Mouse (Mus musculus) layer of hippocampus, postnatal 25 days (tissue): ENCODE data around the gene Swi5. TPM values are rescaled to one million over a fixed set of nuclear protein-coding genes. Genes with fewer than 3 reads are reported as not detected.

ENCODE experiments used
- DNase-seq, 2 experiments: peaks; one replicate each; pipeline ENCODE4 v3.0.0; 2022; ENCODE audit warnings: mixed read lengths in 2 of 2, low spot score in 1 of 2; ENCODE audit errors: extremely low spot score in 1 of 2
- microRNA-seq, 2 experiments: library from miRNA; unstranded; fragments of <30 nt; microRNA quantifications; one replicate each; pipeline ENCODE4 v1.2.0; 2021
- total RNA-seq, 2 experiments: library from RNA; stranded (reverse); gene quantifications; 2 replicates each; pipeline ENCODE4 v1.2.3; 2021

Gene Swi5
- total RNA-seq, 2 experiments from 2014 or later, result 206 to 208 TPM

DNA sequence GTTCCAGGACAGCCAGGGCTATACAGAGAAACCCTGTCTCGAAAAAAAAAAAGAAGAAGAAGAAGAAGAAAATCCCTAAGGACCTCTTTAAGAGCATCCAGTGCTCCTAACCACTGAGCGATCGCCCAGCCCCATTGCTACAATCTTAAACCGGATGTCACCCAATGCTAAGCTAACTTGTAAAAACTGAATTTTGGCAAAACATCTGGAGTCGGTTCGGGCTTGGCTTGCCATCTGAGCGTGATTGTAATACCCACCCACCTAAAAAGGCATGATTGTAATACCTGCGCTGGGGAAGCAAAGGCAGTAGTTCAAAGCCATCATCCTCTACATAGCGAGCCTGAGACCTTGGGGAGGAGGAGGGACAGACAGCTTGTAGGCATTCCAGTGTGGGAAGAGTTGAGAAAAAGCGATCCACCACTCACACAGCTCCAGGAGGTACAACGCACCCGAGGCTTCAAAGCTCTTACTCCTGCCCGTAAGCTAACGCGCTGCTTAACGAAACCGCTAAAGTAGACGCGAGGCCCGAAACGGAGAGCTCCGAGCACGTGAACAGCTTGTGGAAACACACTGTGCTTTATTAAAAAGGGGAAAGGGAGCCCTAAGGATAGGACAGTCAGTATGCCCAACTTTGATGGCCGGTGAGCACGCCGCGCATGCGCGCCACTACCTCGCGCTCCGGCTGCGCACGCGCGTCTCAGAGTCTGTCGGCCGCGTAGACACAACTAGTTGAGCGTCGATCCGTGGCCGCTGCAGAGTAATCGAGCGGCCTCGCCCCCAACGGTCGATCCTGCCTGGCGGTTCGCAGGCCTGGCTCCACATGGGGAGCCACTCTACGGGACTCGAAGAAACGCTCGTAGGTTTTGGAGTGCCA, 51.8 kb downstream of the Swi5 start, which contains the start of gene Pomt1:
Pomt1 (plus strand) TSS at position 705 of the 874 bp plus-strand sequence.
- peak; percentile 73 to 85 for DNase-seq

DNA sequence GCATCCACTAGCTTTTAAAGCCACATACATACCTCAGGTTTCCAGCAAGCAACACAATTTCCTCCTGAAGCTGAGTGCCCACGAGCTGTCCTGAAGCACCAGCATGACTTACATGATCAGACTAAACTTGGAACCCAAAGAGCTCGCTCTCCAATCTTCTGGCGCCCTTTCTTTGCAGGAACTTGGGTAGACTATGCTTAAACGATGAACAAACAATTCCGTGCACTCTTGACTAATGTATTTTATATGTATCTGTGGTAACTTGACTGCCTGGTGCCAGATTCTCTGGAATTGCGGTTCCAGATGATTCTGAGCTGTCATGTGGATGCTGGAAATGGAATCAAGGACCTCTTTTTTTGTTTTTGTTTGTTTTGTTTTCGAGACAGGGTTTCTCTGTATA, 52.4 kb downstream of the Swi5 start:
- DNase-seq, result no peak

Small RNA genes lying within 50 kb of the gene (microRNA-seq; reads per million reads assigned to microRNA genes)
- gene Gm23363 (0.40 to 0.74 reads per million in 2 experiments), gene Mir199b (0.20 to 0.37 reads per million in 2 experiments)

Other genes starting within 250 kb of the Swi5 start
- 1 to 10 TPM; 3.2 to 6.3 TPM for gene Fam78a, start 203.2 kb downstream of the Swi5 start, total RNA-seq
- gene Plpp7, start 192.5 kb downstream of the Swi5 start, total RNA-seq, result 10 to 100 TPM; 23.7 to 24.4 TPM
- gene Prrc2b, start 137.0 kb downstream of the Swi5 start, total RNA-seq, result 100 to 1,000 TPM; 248 to 275 TPM
- 10 to 100 TPM; 21.4 to 25.2 TPM for gene Pomt1, start 51.5 kb downstream of the Swi5 start, total RNA-seq
- 10 to 100 TPM; 52.8 to 60.0 TPM for gene Uck1, start 27.9 kb downstream of the Swi5 start, total RNA-seq
- 10 to 100 TPM; 81.4 to 89.9 TPM for gene Golga2, start 691 bp downstream of the Swi5 start, total RNA-seq
- 10 to 100 TPM; 56.1 to 85.3 TPM for gene Ciz1, start 64.3 kb upstream of the Swi5 start, total RNA-seq
- 1,000 to 10,000 TPM; 1,309 to 1,323 TPM for gene Dnm1, start 65.3 kb upstream of the Swi5 start, total RNA-seq
- gene 1110008P14Rik, start 93.9 kb upstream of the Swi5 start, total RNA-seq, result 100 to 1,000 TPM; 194 to 197 TPM
- gene Lcn2, start 100.2 kb upstream of the Swi5 start, total RNA-seq, result under 1 TPM; 0.56 to 0.81 TPM
- gene Ptges2, start 107.8 kb upstream of the Swi5 start, total RNA-seq, result 10 to 100 TPM; 40.1 to 41.9 TPM
- gene Naif1, start 162.4 kb upstream of the Swi5 start, total RNA-seq, result 1 to 10 TPM; 4.1 to 4.2 TPM
- 10 to 100 TPM; 53.5 to 55.2 TPM for gene Slc25a25, start 163.4 kb upstream of the Swi5 start, total RNA-seq
- gene Fam102a, start 247.3 kb upstream of the Swi5 start, total RNA-seq, result 10 to 100 TPM; 70.2 to 75.2 TPM